Mouse (Mus musculus) testis, postnatal 10 days (tissue): Measurements from ENCODE around the gene Gypa.

Source experiments
- DNase-seq: peaks from one replicate; pipeline ENCODE4 v3.0.0; 2021; ENCODE audit warnings: low spot score

The Gypa gene

GRCm38 (mm10) chr8:80550436-80550835 lies 56.9 kb downstream of the Gypa start:
- DNase-seq = no peak

GRCm38 (mm10) chr8:80551303-80551702 lies 57.7 kb downstream of the Gypa start:
- DNase-seq = no peak

- no peak for DNase-seq
Measured at GRCm38 (mm10) chr8:80554991-80555390, 61.4 kb downstream of the Gypa start.
